Mouse (Mus musculus): ENCODE measurements around the gene Shmt2.

Shmt2 gene

DNA sequence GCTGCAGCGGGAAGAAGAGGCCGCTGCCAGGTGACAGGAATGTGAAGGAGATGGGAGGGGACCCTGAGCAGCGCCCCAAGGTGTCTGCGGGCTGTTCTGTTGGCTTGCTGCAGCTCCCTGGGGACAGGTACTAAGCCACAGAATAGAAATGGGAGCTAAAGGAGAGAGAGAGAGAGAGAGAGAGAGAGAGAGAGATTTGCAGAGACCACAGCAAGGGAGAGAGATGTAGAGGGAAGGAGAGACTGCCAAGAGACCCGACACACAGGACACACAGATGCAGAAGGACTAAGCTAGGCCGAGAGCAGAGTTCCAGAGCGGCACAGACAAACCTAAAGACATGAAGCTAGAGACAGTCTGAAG lies 10.0 kb downstream of the Shmt2 start:
- no peak for DNase-seq (ENCODE audit: low read depth, low spot score)

DNA sequence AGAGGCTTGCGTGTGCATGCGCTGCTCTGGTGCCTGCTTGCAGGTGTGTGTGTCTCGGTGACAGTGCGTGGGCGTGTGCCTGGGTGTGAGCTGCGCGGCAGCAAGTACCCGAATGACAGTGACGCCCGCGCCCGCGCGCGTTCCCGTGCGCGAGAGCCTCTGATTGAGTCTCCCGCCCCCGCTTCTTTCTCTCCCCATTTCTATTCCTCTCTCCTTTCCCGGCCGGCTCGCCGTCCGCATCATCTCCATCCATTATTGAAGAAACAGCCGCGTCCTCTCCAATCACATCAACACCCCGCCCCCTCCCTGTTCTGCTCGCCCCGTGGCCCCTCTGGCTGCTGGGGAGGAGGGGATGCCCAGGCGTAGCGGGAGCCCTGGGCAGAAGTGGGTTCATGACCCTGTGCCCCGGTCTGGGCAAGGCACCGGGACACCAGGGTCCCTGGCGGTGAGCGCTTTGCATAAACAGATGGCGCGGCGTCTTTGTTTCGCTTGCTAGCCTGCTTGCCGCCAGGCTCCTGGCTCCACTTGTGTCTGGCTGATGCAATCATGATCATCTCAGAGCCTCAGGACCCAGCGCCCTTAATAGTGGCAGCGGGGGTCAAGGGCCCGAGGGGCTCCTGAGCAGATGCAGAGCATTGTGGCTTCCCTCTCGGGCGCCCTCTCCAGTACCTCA lies 10.5 kb downstream of the Shmt2 start:
- DNase-seq (ENCODE audit: low read depth, low spot score): no peak

DNA sequence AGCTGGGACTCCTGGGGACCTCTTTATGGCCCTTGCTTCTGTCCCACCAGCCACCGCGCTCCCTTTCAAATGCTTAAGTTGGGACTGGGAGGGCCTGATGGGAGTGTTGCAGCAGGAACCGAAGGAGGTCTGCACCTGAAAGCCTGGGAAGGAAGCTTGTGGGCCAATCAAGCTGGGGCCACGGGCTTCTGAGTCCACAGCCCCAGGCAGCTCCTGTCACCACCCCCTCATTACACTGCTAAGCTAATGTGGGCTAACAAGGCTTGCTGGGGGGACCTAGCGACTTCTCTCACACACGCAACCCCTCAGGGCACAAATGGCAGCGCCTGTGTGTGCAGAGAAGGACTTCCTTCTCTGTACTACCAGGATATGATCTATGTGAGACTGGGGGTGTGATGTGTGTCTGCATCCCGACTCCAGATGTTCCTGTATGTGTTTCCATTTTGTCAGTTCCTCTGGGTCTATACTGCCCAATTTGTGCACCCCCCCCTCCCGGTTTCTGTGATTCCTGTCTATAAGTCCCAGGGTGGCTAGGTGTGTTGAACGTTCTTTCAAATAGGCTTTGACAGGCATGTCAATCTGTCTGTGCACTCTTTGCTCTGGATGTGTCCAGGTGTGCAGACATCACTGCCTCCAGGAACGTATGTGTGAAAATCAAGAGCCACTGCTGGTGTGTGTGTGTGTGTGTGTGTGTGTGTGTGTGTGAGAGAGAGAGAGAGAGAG lies 11.2 kb downstream of the Shmt2 start:
- DNase-seq (ENCODE audit: low read depth, low spot score): no peak

DNA sequence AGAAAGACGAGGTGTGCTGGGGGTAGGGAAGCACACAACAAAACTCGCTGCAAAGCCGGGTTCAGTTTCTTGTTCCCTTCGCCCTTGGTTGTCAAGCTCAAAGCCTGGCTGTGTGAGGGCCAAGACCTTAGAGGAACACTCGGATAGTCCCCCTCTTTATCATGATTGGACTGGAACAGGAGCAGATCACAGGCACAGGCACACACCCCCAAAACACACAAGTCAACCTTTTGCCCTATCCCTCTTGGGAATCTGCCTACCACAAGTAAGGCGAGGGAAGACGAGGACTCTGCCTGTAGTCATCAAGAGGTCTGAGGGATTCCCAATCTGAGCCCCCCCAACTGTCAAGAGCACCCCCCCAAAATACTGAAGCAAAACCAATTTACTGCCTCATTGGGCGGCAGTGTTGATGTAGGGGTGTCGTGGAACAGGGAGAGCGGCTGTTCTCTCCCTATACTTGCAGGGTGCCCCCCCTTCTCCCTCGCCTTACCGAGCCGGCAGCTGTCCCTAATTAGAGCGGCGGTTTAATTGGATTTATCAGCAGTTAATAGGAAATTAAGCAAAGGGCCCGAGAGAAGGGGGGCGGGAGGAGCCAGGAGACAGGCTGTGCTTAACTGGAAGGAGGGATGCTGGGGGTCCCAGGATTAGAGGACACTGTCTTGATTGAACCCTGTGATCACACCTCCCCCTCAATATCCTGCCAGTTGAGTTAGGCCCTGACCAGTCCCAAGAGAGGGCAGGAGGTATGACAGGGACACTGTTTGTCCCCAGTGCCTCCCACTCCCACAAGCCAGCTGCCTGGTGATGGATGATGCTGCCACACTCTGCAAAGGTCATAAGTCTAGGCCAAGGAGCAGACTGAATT lies 12.2 kb downstream of the Shmt2 start:
- no peak for DNase-seq (ENCODE audit: low read depth, low spot score)

- DNase-seq (ENCODE audit: low read depth, low spot score): peak; percentile 85
These were observed 13.0 kb downstream of the Shmt2 start for GRCm38 (mm10) chr10:127509051-127509836.

- no peak for DNase-seq (ENCODE audit: low read depth, low spot score)
These were observed 14.0 kb downstream of the Shmt2 start for GRCm38 (mm10) chr10:127508239-127508638.

DNA sequence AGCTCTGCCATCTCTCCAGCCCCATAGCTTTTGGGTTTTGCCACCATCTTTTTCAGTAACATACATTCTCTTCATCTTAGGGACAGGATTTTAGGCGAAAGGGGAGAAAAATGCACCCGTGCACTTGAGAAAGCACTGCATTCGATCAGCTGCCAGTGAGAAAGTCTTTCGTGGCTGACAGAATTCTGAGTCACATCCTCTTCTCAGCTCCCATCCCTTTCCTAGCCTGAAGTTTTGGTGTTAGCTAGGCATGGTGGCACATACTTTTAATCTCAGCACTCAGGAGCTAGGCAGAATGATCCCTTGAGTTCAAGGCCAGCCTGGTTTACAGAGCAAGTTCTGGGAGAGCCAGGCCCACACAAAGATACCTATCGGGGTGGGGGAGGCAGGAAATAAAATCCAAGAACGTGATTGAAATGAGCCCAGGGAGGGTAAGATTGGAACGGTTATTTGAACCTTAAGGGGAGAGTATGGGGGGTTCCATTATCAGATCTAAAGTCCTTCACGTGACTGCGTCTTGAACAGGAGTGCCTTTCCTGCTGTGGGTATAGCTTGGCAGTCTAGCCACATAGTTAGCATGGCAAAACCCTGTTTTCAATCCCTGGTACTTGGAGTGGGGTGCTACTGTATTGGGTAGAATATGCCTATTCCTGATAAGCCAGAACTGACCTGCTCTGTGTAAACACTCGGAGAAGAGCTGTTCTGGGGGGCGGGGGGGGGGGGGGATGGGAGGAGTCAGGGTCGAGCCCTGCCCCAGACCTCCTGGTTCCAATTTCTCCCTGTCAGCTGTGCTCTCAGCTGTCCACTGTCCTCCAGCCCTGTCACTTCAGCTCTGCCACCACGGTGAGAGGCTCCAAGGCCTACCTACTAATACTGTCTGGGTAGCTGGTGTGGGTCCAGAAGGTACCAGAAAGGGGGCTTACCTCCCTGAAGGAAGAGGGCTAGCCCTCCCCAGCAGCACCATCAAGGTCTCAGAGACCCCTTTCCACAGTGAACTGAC lies 21.1 kb downstream of the Shmt2 start, which contains the start of gene Stac3:
Gene Stac3 (plus strand): TSS at position 793 of the 1,000 bp plus-strand sequence.
- no peak for DNase-seq (ENCODE audit: low read depth, low spot score)

DNA sequence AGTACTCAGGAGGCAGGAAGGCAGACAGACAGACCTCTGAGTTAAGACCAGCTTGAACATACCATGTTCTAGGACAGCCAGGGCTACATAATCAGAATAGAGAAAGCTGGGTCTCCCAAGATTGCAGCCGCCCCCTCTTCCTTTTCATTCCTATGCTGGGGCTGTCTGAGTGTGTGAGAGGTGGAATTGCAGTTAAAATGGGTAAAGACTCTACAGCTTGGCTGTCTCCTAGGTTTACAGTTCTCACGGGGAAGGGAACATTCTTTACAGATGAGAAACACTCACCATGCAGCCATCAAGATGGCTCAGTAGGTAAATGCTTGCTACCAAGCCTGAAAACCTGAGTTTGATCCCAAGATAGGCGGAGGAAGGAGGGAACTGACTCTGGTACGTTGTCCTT lies 22.2 kb downstream of the Shmt2 start:
- no peak for DNase-seq (ENCODE audit: low read depth, low spot score)

DNA sequence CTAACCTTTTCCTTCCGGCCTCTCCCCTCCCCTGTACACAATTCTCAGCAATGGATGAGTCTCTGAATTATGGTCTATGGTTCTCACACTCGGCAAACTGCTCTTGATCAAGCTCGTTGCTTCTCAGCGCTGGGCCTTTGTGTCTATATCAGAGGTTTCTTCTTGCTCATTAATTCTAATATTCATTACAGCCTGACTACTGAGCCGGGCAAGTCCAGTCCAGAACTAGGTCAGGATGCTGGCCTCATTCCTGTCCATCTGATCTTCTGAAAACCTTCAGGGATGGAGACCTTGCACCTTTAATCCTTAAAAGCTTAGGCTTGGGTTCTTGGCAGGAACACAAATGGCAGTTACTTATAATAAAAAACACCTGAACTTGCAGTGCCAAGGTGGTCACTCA lies 22.7 kb downstream of the Shmt2 start:
- DNase-seq (ENCODE audit: low read depth, low spot score): no peak

GRCm38 (mm10) chr10:127496156-127496555 lies 26.1 kb downstream of the Shmt2 start:
- no peak for DNase-seq (ENCODE audit: low read depth, low spot score)

- no peak for DNase-seq (ENCODE audit: low read depth, low spot score)
These were observed 30.1 kb downstream of the Shmt2 start for GRCm38 (mm10) chr10:127492118-127492517.

- DNase-seq (ENCODE audit: low read depth, low spot score): no peak
These were observed 31.1 kb downstream of the Shmt2 start for GRCm38 (mm10) chr10:127491128-127491512.

GRCm38 (mm10) chr10:127490160-127491127 lies 31.8 kb downstream of the Shmt2 start:
- no peak for DNase-seq (ENCODE audit: low read depth, low spot score)

DNA sequence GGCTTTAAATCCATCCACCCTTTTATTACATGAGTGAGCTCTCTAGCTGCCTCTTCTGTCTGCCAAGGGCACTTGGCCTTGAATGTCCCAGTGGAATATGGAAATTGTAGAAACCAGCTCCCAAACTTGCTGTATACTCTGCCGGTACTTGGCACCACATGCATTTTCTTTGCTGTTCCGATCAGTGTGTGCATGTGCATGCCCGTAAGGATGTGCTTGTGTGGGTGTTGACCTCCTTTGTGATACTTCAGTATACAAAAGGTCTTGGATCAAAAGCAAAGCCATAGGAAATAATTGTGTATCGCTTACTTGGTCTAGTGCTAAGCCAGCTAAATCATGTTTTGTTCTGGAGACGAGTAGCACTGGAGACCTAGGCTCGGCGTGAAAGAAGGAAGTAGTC lies 33.4 kb downstream of the Shmt2 start:
- no peak for DNase-seq (ENCODE audit: low read depth, low spot score)

DNA sequence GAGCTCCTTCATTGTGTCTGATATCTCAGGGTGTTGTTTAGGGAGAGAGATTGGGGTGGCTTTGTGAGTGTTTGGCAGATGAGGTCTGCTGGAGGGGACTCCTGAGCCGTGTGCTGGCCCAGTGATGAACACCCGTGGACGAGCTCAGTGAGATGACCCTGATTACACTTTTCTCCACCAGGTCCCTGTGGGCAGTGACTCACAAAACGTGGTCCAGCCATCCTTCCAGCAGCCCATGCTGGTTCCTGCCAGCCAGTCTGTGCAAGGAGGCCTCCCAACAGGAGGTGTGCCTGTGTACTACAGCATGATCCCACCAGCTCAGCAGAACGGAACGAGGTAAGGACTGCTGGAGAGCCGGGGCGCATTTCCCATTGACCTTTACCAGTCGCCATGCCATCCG lies 37.0 kb downstream of the Shmt2 start:
- DNase-seq (ENCODE audit: low read depth, low spot score): no peak

GRCm38 (mm10) chr10:127480833-127481813 lies 41.1 kb downstream of the Shmt2 start:
- no peak for DNase-seq (ENCODE audit: low read depth, low spot score)

GRCm38 (mm10) chr10:127479131-127479530 lies 43.1 kb downstream of the Shmt2 start:
- peak; percentile 6 for DNase-seq (ENCODE audit: low read depth, low spot score)

DNA sequence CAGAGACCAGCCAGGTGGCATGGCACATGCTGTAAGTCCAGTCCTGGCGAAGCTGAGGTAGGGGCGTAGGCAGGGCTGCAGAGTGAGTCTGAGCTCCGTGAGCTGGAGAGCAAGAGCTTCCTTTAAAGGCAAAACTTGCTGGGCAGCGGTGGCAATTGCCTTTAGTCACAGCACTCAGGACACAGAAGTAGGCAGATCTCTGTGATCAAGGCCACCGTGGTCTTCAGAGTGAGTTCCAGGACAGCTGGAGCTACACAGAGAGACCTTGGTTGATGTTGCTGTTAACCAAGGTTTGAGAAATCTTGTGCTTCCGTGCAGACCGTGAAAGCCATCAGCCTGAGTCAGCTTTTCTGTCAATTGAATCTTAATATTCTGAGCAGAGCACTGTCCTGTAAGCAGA lies 44.9 kb downstream of the Shmt2 start:
- DNase-seq (ENCODE audit: low read depth, low spot score): no peak
